Mouse (Mus musculus): ENCODE data around the gene Arpc1a.
"Not testable (repeated sequence)": the region's sequence is repeated elsewhere in the genome, so short reads cannot be mapped to it uniquely, and the experiment has no call there.

Arpc1a gene

GRCm38 (mm10) chr5:145105694-145106275 is 22.2 kb downstream of the Arpc1a start:
- DNase-seq: no peak

- no peak for DNase-seq
Measured at GRCm38 (mm10) chr5:145110401-145110800, 26.8 kb downstream of the Arpc1a start.

GRCm38 (mm10) chr5:145112566-145112965 is 28.9 kb downstream of the Arpc1a start:
- DNase-seq: no peak

- peak; percentile 15 for DNase-seq
Measured at GRCm38 (mm10) chr5:145113416-145113815, 29.8 kb downstream of the Arpc1a start.

- DNase-seq: peak; percentile 66
Measured at GRCm38 (mm10) chr5:145114071-145114605, 30.5 kb downstream of the Arpc1a start, which contains the start of gene Arpc1b. Gene Arpc1b, plus strand, starts transcription at chr5:145114215.

GRCm38 (mm10) chr5:145114606-145115473 is 31.2 kb downstream of the Arpc1a start:
- DNase-seq: peak; percentile 57

- no peak for DNase-seq
Measured at GRCm38 (mm10) chr5:145115736-145116135, 32.1 kb downstream of the Arpc1a start.

GRCm38 (mm10) chr5:145116316-145116715 is 32.7 kb downstream of the Arpc1a start:
- DNase-seq: peak; percentile 75

- DNase-seq: peak; percentile 59
Measured at GRCm38 (mm10) chr5:145116916-145117315, 33.3 kb downstream of the Arpc1a start.

GRCm38 (mm10) chr5:145118005-145118404 is 34.4 kb downstream of the Arpc1a start:
- peak; percentile 28 for DNase-seq

- DNase-seq: no peak
Measured at GRCm38 (mm10) chr5:145118461-145118860, 34.8 kb downstream of the Arpc1a start.

- DNase-seq: no peak
Measured at GRCm38 (mm10) chr5:145119385-145119784, 35.8 kb downstream of the Arpc1a start.

- DNase-seq: no peak
Measured at GRCm38 (mm10) chr5:145120921-145121320, 37.3 kb downstream of the Arpc1a start.

- no peak for DNase-seq
Measured at GRCm38 (mm10) chr5:145123396-145123795, 39.8 kb downstream of the Arpc1a start.

GRCm38 (mm10) chr5:145126580-145126979 is 43.0 kb downstream of the Arpc1a start:
- DNase-seq: no peak

- no peak for DNase-seq
Measured at GRCm38 (mm10) chr5:145129124-145129523, 45.5 kb downstream of the Arpc1a start.

- not testable (repeated sequence) for DNase-seq
Measured at GRCm38 (mm10) chr5:145129773-145130172, 46.1 kb downstream of the Arpc1a start.

GRCm38 (mm10) chr5:145130191-145130590 is 46.6 kb downstream of the Arpc1a start:
- no peak for DNase-seq

- no peak for DNase-seq
Measured at GRCm38 (mm10) chr5:145130995-145131394, 47.4 kb downstream of the Arpc1a start.

- not testable (repeated sequence) for DNase-seq
Measured at GRCm38 (mm10) chr5:145133275-145133674, 49.6 kb downstream of the Arpc1a start.

GRCm38 (mm10) chr5:145138836-145139235 is 55.2 kb downstream of the Arpc1a start:
- DNase-seq: no peak

GRCm38 (mm10) chr5:145139571-145140519 is 56.2 kb downstream of the Arpc1a start, which contains the start of the genes Pdap1 and Bud31:
Gene Pdap1, minus strand, starts transcription at chr5:145140238.
Gene Bud31, plus strand, starts transcription at chr5:145140362.
- DNase-seq: peak; percentile 96

Measured in kidney, adult 9 months (tissue).